Mouse (Mus musculus) layer of hippocampus, adult 8-10 months (tissue): ENCODE results near the gene Eno4. TPM values are rescaled to one million over a fixed set of nuclear protein-coding genes. Genes with fewer than 3 reads are reported as not detected.
A peak's percentile ranks its signal among the peaks of the same experiment; 100 is the strongest.
"Not testable (repeated sequence)": the region's sequence is repeated elsewhere in the genome, so short reads cannot be mapped to it uniquely, and the experiment has no call there.

ENCODE experiments used
- DNase-seq, 2 experiments: peaks; one replicate each; pipeline ENCODE4 v3.0.0; 2022; ENCODE audit warnings: low spot score in 2 of 2
- total RNA-seq, 4 experiments: library from RNA; stranded (reverse); gene quantifications; 2 replicates each; pipeline ENCODE4 v1.2.4; 2022

Gene Eno4
- 1 to 10 TPM; 1.8 to 2.2 (median 1.9) TPM for total RNA-seq

GRCm38 (mm10) chr19:58942841-58943828 is at the start of gene Eno4, which contains the start of gene Hspa12a:
Gene Eno4 (plus strand): TSS chr19:58943425.
Gene Hspa12a (minus strand): TSS chr19:58943654.
- peak; percentile 92 to 95 for DNase-seq

- DNase-seq, result peak in 1 of 2 experiments; percentile 58
Observed at GRCm38 (mm10) chr19:58896216-58896615, 47.0 kb upstream of the Eno4 start.

- DNase-seq, result not testable (repeated sequence)
Observed at GRCm38 (mm10) chr19:58900471-58900870, 42.8 kb upstream of the Eno4 start.

DNA sequence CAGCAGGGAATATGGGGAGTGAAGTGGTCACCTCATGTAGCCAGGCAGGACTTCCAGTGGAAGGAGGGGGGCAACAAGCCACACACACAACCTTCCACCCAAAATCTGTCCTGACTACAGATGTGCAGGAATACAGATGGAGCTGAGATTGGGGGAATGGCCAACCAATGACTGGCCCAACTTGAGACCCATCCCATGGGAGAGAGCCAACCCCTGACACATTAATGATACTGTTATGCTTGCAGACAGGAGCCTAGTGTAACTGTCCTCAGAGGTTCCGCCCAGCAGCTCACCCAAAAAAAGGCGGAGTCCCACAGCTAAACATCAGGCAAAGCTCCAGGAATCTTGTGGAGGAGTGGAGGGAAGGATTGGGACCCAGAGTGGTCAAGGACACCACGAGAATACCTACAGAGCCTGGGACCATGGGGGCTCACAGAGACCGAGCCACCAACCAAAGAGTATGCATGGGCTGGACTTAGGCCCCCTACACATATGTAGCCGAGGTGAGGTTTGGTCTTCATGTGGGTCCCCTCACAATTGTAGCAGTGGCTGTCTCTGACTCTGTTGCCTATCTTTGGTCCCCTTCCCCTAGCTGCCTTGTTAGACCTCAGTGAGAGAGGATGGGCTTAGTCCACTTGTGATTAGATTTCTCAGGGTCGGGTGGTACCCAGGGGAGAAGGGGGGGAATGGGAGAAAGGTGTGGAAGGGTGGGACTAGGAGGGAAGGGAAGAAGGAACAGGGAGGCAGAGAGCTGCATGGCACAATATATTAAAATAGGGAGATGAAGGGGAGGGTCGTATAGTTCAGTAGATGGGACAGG is 39.9 kb upstream of the Eno4 start:
- DNase-seq, result no peak

- peak; percentile 63 to 90 for DNase-seq
Observed at GRCm38 (mm10) chr19:58903899-58904327, 39.3 kb upstream of the Eno4 start.

DNA sequence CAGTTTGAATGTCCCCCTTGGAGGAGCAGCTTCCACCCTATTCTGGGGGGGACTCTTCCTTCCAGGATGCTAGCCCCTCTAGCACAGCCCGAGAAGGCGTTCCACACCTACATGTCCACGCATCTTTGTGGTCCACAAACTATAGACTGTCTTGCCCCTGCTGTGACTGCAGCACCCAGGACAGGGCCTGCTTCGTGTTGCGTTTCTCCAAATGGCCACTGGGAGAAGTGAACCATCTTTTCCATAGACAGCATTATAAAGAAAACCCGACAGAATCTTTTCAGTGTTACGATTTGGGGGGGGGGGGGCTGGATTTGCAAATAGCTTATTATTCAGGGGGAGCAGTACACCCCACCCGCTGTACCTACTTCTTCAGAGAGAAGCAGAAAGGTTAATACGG is 36.5 kb upstream of the Eno4 start:
- DNase-seq, result no peak

DNA sequence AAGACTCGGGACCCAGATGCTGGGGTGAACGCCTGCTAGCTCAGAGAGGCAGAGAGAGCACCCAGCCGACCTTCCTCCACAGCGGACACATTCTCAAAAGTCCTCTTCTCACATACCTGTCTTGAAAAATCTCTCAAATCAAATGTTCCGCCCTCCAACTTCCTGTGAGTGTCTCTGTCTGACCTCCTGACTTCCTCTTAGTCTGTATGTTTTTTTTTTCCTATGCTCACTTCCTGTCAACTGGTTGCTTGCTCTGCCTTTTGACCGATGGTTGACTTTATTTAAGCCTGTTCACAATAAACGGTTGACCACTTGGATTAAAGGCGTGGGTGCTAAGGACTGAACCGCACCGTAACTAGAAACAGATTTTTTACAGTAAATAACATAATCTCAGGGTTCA is 35.2 kb upstream of the Eno4 start:
- DNase-seq, result no peak

DNA sequence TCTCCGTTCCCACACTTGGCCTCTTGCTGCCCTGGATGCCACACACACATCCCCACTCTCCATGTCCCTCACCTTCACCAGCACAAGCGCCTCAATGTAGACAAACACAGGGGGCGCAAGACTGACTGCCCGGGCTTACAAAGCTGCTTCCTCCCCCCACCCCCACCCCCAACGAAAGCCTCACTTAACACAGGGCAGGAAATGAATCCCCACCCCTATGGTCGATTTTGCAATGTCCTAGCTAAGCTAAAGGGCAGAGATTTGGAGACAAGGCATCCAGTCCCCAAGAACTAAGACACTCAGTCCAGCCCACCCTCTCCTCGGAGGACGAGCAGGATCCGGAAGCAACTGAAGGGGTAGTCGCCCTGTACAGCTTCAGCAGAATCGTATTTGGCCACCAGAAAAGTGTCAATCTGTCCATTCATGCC is 32.3 kb upstream of the Eno4 start:
- no peak for DNase-seq

GRCm38 (mm10) chr19:58911386-58911785 is 31.8 kb upstream of the Eno4 start:
- DNase-seq, result peak; percentile 48 to 76

DNA sequence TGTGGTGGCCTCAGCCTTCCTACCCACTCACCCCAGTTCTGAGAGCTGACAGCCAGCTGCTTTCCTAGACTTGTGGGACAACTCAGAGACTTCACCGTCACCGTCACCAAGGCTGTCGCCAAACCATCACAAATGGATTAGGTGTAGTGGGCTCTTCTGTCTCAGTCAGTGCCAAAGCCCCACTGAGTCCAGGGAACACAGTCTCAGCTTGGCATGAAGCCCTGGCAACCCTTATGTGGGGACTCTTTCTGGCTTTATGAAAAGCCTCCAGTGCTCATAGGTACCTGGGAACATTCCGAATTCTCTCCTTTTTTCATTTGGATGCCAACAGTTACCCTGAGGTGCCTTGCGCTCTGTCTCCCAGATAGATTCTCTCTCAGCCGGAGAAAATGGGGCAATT is 29.9 kb upstream of the Eno4 start:
- DNase-seq, result no peak

DNA sequence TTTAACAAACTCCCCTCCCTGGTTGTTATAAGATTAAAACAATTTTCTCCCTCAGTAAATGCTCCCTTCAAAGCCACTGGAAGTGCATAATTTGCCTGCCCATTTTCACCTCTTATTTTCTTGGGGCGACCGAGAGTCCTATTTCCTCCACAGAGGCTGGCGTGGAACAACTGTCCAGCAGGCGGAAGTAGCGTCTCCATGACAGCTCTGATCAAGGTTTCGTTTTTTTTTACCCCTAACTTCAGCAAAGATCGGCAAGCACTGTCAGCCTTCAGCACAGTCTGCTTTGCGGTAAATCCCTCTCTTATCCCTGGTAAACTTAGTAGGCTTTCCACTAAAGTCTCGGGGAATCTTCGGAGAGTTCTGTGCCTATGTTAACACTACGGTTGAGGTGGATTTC is 24.6 kb upstream of the Eno4 start:
- DNase-seq, result no peak

- no peak for DNase-seq
Observed at GRCm38 (mm10) chr19:58919148-58919547, 24.1 kb upstream of the Eno4 start.

GRCm38 (mm10) chr19:58931081-58931800 is 12.0 kb upstream of the Eno4 start:
- DNase-seq, result no peak

DNA sequence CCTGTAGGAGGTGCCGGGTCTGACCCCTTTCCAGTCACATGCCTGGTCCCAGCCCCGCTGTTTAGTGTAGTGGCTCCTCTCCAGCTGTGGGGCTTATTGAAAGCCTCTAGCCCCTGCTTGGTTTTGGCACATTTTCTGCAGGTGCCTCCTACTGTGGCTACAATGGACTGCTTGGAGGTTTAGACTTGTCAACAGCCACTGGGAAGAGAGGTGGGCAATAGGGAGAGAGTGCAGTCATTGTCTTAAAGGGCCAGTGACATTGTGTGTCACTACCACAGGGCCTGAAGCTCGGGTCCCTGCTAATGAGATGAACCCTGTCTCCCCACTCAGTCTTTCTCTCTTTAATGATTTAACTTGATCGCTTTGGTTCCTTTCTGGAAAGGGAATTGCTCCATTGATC is 10.2 kb upstream of the Eno4 start:
- no peak for DNase-seq

- DNase-seq, result no peak
Observed at GRCm38 (mm10) chr19:58945959-58946358, 2.7 kb downstream of the Eno4 start.

DNA sequence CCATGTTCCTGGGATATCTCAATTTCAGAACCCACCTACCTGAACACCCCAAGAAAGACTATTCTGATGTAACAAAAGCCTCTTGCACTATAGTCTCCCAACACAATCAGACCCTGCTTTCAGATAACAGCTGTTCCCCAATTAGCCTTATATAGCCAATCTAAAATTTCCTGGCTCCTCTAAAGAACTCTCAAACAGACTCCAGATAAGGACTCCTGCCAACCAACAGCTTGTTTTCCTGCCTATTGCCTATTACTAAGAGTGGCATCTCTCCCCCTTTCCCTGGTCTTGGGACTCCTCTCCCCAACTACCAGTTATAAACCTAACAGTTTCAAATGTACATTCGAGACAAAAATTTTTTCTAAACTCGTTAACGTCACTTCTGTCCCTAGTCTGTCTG is 8.3 kb downstream of the Eno4 start:
- DNase-seq, result no peak

DNA sequence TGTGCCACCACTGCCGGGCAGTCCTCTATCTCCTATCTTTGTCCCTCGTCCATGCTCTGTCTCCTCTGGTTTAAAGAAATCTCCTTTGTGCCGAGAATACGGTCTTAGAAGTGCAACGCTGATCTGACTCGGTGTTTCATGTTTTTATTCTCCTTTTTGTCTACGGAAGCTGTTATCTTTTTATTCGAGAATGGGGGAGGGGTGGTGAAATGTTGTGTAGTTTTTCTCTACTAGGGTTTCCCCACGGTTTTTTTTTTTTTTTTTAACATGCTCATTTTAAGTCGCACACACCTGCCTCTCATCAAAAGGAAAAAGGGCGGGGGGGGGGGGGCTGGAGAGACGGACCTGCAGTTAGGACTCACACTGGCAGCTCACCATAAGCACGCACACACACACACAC is 9.0 kb downstream of the Eno4 start:
- DNase-seq, result no peak

GRCm38 (mm10) chr19:58954779-58955178 is 11.6 kb downstream of the Eno4 start:
- DNase-seq, result no peak

DNA sequence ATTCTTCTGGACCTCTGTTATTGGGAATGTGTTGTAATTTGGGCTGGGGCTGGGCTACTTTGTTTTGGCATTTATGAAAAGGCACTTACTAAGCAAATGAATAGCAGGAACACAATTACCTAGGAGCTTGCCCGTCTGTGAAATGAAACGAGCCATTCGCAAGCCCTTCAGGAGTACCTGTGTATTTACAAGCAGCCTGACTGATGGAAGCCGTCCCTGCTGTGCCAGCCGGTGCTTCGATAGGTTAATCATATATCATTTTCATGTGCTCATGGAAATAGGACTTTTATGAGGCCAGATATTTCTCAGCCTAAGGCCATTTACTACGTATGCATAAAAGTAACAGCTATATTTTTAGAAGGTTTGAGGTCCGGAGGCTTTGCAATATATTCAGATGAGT is 19.8 kb downstream of the Eno4 start:
- DNase-seq, result no peak

DNA sequence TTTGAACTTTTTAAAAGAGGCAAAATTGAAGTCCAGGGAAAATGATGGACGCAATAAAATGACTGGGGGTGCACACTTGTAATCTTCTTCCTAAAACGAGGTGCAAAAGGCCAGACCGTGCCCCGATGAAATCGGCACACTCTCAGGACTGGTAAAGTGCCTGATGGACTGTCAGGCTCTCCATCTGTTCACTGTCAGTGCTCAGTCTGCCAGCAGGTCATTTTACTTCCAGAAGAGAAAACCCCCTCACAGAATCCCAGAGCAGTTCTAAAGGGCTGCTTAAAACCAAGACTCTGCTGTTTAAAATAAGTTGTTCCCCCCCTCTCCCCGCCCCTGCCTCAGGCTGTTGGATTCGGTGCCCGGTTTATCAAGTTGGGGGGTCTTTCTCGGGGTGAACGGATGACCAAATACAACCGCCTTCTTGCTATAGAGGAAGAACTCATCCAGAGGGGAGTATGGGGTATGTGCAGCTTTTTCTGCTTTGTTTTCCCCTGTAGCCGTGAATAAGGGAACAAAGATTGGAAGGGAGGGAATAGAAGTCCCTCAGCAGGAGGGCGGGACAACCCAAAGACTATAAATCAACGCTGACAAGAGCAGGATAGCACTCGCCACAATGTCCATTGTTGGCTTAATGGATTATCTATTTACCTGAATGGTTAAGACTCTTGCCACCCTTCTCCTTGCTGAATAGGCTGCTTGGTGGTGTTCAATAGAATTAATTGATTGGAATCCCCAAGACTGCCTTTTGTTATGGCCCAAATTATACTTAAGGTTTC is 25.7 kb downstream of the Eno4 start:
- no peak for DNase-seq

DNA sequence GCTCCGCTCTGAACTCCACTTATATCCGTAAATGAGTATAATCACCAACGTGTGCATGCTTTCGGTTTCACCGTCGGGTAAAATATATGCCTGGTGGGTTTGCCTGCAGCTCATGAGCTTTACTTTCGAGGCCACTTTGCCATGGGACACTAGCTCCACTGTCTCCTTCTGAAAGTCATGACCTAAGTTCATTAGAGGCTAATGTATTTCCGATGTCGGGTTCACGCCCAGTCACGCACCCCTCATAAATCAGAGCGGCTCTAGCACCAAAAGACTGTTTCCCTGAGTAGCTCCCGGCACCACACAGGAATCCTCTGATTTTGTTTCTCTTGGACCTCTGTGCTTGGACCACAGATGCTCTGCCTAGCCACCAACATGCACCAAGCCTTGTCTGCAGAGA is 27.6 kb downstream of the Eno4 start:
- no peak for DNase-seq
